Mouse (Mus musculus): ENCODE data around the gene Rpl13. TPM values are rescaled to one million over a fixed set of nuclear protein-coding genes. Genes with fewer than 3 reads are reported as not detected.

Rpl13 gene
- polyA plus RNA-seq (2014; fragmentation: Nextera tagmentation; extraction: Ambion mirVana): 1,702 and 2,075 TPM in 2 replicates

- peak; percentile 93 for ATAC-seq (ENCODE audit: low FRiP score, low TSS enrichment)
- peak within 1 kb of the TSS; percentile 92 for H3K4me2 ChIP-seq (replicated peaks; ENCODE audit: low read depth, low read length)
- H3K36me3 ChIP-seq (ENCODE audit: control insufficient read depth, insufficient read depth, low read length): peaks cover 43% of the 10 kb centered on the region
- peak within 1 kb of the TSS; percentile 63 for H3K4me3 ChIP-seq (ENCODE audit: low read length)
- peak within 1 kb of the TSS; percentile 96 for H3K9ac ChIP-seq (ENCODE audit: low read depth, low read length)
- WGBS: under 1% methylated on average over 52 of the region's 56 CpGs
- peak within 1 kb of the TSS; percentile 92 for H3K27ac ChIP-seq (ENCODE audit: low read depth, low read length)
- peaks cover 12% of the 10 kb centered on the region for H3K4me1 ChIP-seq (ENCODE audit: control insufficient read depth, insufficient read depth, low read length)
- no peaks in the 10 kb centered on the region for H3K27me3 ChIP-seq (ENCODE audit: control insufficient read depth, insufficient read depth, low read length)
- no peaks in the 10 kb centered on the region for H3K9me3 ChIP-seq (ENCODE audit: control insufficient read depth, low read length)
Measured at GRCm38 (mm10) chr8:123101735-123102685, at the start of gene Rpl13. Rpl13 (plus strand) TSS chr8:123102350.

- ATAC-seq (ENCODE audit: low FRiP score, low TSS enrichment): no peak
- no peak within 1 kb of the TSS for H3K4me3 ChIP-seq (ENCODE audit: low read length)
- peaks cover 16% of the 10 kb centered on the region for H3K4me1 ChIP-seq (ENCODE audit: control insufficient read depth, insufficient read depth, low read length)
- peaks cover 8% of the 10 kb centered on the region; the same call in 1 of the 2 replicates for H3K36me3 ChIP-seq (ENCODE audit: control insufficient read depth, insufficient read depth, low read length)
- no peak within 1 kb of the TSS for H3K4me2 ChIP-seq (replicated peaks; ENCODE audit: low read depth, low read length)
- H3K27ac ChIP-seq (ENCODE audit: low read depth, low read length): no peak within 1 kb of the TSS
- no peaks in the 10 kb centered on the region for H3K27me3 ChIP-seq (ENCODE audit: control insufficient read depth, insufficient read depth, low read length)
- no peaks in the 10 kb centered on the region for H3K9me3 ChIP-seq (ENCODE audit: control insufficient read depth, low read length)
- 78% methylated on average over 7 of the region's 7 CpGs for WGBS
- no peak within 1 kb of the TSS for H3K9ac ChIP-seq (ENCODE audit: low read depth, low read length)
Measured at GRCm38 (mm10) chr8:123062721-123063120, 39.4 kb upstream of the Rpl13 start, which contains the start of gene Spg7. Spg7 (plus strand) TSS chr8:123062942.

- Histone ChIP-seq H3K9ac (ENCODE audit: low read depth, low read length) (no peak overlapping the region), H3K4me3 (ENCODE audit: low read length) (no peak overlapping the region), H3K4me2 (replicated peaks; ENCODE audit: low read depth, low read length) (no peak overlapping the region), H3K9me3 (ENCODE audit: control insufficient read depth, low read length) (no peaks in the 10 kb centered on the region), H3K4me1 (ENCODE audit: control insufficient read depth, insufficient read depth, low read length) (peaks cover 16% of the 10 kb centered on the region), H3K36me3 (ENCODE audit: control insufficient read depth, insufficient read depth, low read length) (peaks cover 13% of the 10 kb centered on the region; the same call in 1 of the 2 replicates), H3K27ac (ENCODE audit: low read depth, low read length) (no peak overlapping the region), H3K27me3 (ENCODE audit: control insufficient read depth, insufficient read depth, low read length) (no peaks in the 10 kb centered on the region)
- no peak for ATAC-seq (ENCODE audit: low FRiP score, low TSS enrichment)
- WGBS: 65% methylated on average over 4 of the region's 4 CpGs
Measured at GRCm38 (mm10) chr8:123064072-123064471, 38.1 kb upstream of the Rpl13 start.

- no peaks in the 10 kb centered on the region for H3K9me3 ChIP-seq (ENCODE audit: control insufficient read depth, low read length)
- peak overlapping the region; percentile 97 for H3K9ac ChIP-seq (ENCODE audit: low read depth, low read length)
- H3K27ac ChIP-seq (ENCODE audit: low read depth, low read length): peak overlapping the region; percentile 89
- peak; percentile 41; the same call in 1 of the 2 replicates for ATAC-seq (ENCODE audit: low FRiP score, low TSS enrichment)
- peaks cover 13% of the 10 kb centered on the region; the same call in 1 of the 2 replicates for H3K36me3 ChIP-seq (ENCODE audit: control insufficient read depth, insufficient read depth, low read length)
- H3K27me3 ChIP-seq (ENCODE audit: control insufficient read depth, insufficient read depth, low read length): no peaks in the 10 kb centered on the region
- 1% methylated on average over 14 of the region's 14 CpGs for WGBS
- peaks cover 16% of the 10 kb centered on the region for H3K4me1 ChIP-seq (ENCODE audit: control insufficient read depth, insufficient read depth, low read length)
- peak overlapping the region; percentile 96 for H3K4me3 ChIP-seq (ENCODE audit: low read length)
- peak overlapping the region; percentile 67 for H3K4me2 ChIP-seq (replicated peaks; ENCODE audit: low read depth, low read length)
Measured at GRCm38 (mm10) chr8:123064809-123065213, 37.3 kb upstream of the Rpl13 start.

GRCm38 (mm10) chr8:123065214-123066100 is 36.7 kb upstream of the Rpl13 start:
- Histone ChIP-seq H3K36me3 (ENCODE audit: control insufficient read depth, insufficient read depth, low read length) (peaks cover 13% of the 10 kb centered on the region; the same call in 1 of the 2 replicates), H3K27me3 (ENCODE audit: control insufficient read depth, insufficient read depth, low read length) (no peaks in the 10 kb centered on the region), H3K9ac (ENCODE audit: low read depth, low read length) (peak overlapping the region; percentile 97), H3K9me3 (ENCODE audit: control insufficient read depth, low read length) (no peaks in the 10 kb centered on the region), H3K4me1 (ENCODE audit: control insufficient read depth, insufficient read depth, low read length) (peaks cover 16% of the 10 kb centered on the region), H3K27ac (ENCODE audit: low read depth, low read length) (peak overlapping the region; percentile 89), H3K4me3 (ENCODE audit: low read length) (peak overlapping the region; percentile 96), H3K4me2 (replicated peaks; ENCODE audit: low read depth, low read length) (peak overlapping the region; percentile 67)
- ATAC-seq (ENCODE audit: low FRiP score, low TSS enrichment): peak; percentile 98
- WGBS: under 1% methylated on average over 84 of the region's 84 CpGs

GRCm38 (mm10) chr8:123066101-123066683 is 36.0 kb upstream of the Rpl13 start:
- peaks cover 17% of the 10 kb centered on the region; the same call in 1 of the 2 replicates for H3K36me3 ChIP-seq (ENCODE audit: control insufficient read depth, insufficient read depth, low read length)
- peak overlapping the region; percentile 97 for H3K9ac ChIP-seq (ENCODE audit: low read depth, low read length)
- H3K4me1 ChIP-seq (ENCODE audit: control insufficient read depth, insufficient read depth, low read length): peaks cover 16% of the 10 kb centered on the region
- H3K4me2 ChIP-seq (replicated peaks; ENCODE audit: low read depth, low read length): peak overlapping the region; percentile 67
- no peaks in the 10 kb centered on the region for H3K27me3 ChIP-seq (ENCODE audit: control insufficient read depth, insufficient read depth, low read length)
- ATAC-seq (ENCODE audit: low FRiP score, low TSS enrichment): no peak
- 31% methylated on average over 7 of the region's 7 CpGs for WGBS
- H3K4me3 ChIP-seq (ENCODE audit: low read length): peak overlapping the region; percentile 96
- peak overlapping the region; percentile 89 for H3K27ac ChIP-seq (ENCODE audit: low read depth, low read length)
- H3K9me3 ChIP-seq (ENCODE audit: control insufficient read depth, low read length): no peaks in the 10 kb centered on the region

- peaks cover 7% of the 10 kb centered on the region for H3K4me1 ChIP-seq (ENCODE audit: control insufficient read depth, insufficient read depth, low read length)
- H3K27ac ChIP-seq (ENCODE audit: low read depth, low read length): no peak overlapping the region
- WGBS: 85% methylated on average over 4 of the region's 4 CpGs
Measured at GRCm38 (mm10) chr8:123071176-123071575, 31.0 kb upstream of the Rpl13 start.

GRCm38 (mm10) chr8:123077213-123077612 is 24.9 kb upstream of the Rpl13 start:
- H3K4me3 ChIP-seq (ENCODE audit: low read length): no peak overlapping the region
- no peaks in the 10 kb centered on the region for H3K27me3 ChIP-seq (ENCODE audit: control insufficient read depth, insufficient read depth, low read length)
- no peak overlapping the region for H3K9ac ChIP-seq (ENCODE audit: low read depth, low read length)
- WGBS: 83% methylated on average over 6 of the region's 6 CpGs
- H3K9me3 ChIP-seq (ENCODE audit: control insufficient read depth, low read length): no peaks in the 10 kb centered on the region
- no peak overlapping the region for H3K27ac ChIP-seq (ENCODE audit: low read depth, low read length)
- H3K4me1 ChIP-seq (ENCODE audit: control insufficient read depth, insufficient read depth, low read length): no peaks in the 10 kb centered on the region
- peaks cover 81% of the 10 kb centered on the region for H3K36me3 ChIP-seq (ENCODE audit: control insufficient read depth, insufficient read depth, low read length)
- H3K4me2 ChIP-seq (replicated peaks; ENCODE audit: low read depth, low read length): no peak overlapping the region
- no peak for ATAC-seq (ENCODE audit: low FRiP score, low TSS enrichment)

More at GRCm38 (mm10) chr8:123071176-123071575, 31.0 kb upstream of the Rpl13 start:
- Histone ChIP-seq H3K9me3 (ENCODE audit: control insufficient read depth, low read length) (no peaks in the 10 kb centered on the region), H3K9ac (ENCODE audit: low read depth, low read length) (no peak overlapping the region), H3K36me3 (ENCODE audit: control insufficient read depth, insufficient read depth, low read length) (peaks cover 48% of the 10 kb centered on the region), H3K27me3 (ENCODE audit: control insufficient read depth, insufficient read depth, low read length) (no peaks in the 10 kb centered on the region), H3K4me3 (ENCODE audit: low read length) (no peak overlapping the region), H3K4me2 (replicated peaks; ENCODE audit: low read depth, low read length) (no peak overlapping the region)
- no peak for ATAC-seq (ENCODE audit: low FRiP score, low TSS enrichment)
